Mouse (Mus musculus): ENCODE measurements around the gene Agfg1. TPM values are rescaled to one million over a fixed set of nuclear protein-coding genes. Genes with fewer than 3 reads are reported as not detected.

The Agfg1 gene
- total RNA-seq (2012; rRNA removed), result 46.1 and 66.6 TPM in 2 replicates

GRCm38 (mm10) chr1:82839296-82839613 lies at the start of gene Agfg1:
Gene Agfg1 (plus strand): TSS chr1:82839483.
- H3K4me1 ChIP-seq (ENCODE audit: control insufficient read depth in 2 of 2, insufficient read depth in 2 of 2, low read length in 2 of 2, poor library complexity in 1 of 2), result peaks cover 2 to 6% of the 10 kb centered on the region in 2 experiments; a peak in 2 of 4 replicates
- in situ Hi-C loops (cut with MboI; ENCODE audit: low sequenced_read_pairs in 2 of 2, unreplicated experiment in 2 of 2), result no loop called here
- H3K27ac ChIP-seq (ENCODE audit: insufficient read depth, low read depth, low read length, poor library complexity, severe bottlenecking), result peak within 1 kb of the TSS; percentile 83
- TF ChIP-seq ZNF384 (IDR thresholded peaks at IDR 0.05; ENCODE audit: low read depth, low read length), result no peak
- TF ChIP-seq HCFC1 (IDR thresholded peaks at IDR 0.05; ENCODE audit: borderline replicate concordance, insufficient read depth, low read length), result peak; percentile 63; the same call in 1 of the 2 replicates
- H3K9ac ChIP-seq (ENCODE audit: insufficient read depth, low read depth, low read length, poor library complexity, severe bottlenecking), result peak within 1 kb of the TSS; percentile 96
- H3K4me3 ChIP-seq (ENCODE audit: insufficient read depth in 1 of 2, low read depth in 1 of 2, low read length in 2 of 2, poor library complexity in 1 of 2, severe bottlenecking in 1 of 2), result peak within 1 kb of the TSS; percentile 96 to 97
- H3K9me3 ChIP-seq (ENCODE audit: control insufficient read depth, insufficient read depth, low read depth, low read length), result no peaks in the 10 kb centered on the region
- peaks cover 8% of the 10 kb centered on the region; the same call in 1 of the 2 replicates for H3K36me3 ChIP-seq (ENCODE audit: control insufficient read depth, insufficient read depth, low read length, poor library complexity, severe bottlenecking)
- peak; percentile 85 for DNase-seq (ENCODE audit: low read depth, low spot score)

GRCm38 (mm10) chr1:82791105-82791504 lies 48.2 kb upstream of the Agfg1 start:
- no peak overlapping the region; the same call in 1 of the 2 replicates for H3K27ac ChIP-seq (ENCODE audit: insufficient read depth, low read depth, low read length, poor library complexity, severe bottlenecking)
- H3K4me1 ChIP-seq (ENCODE audit: control insufficient read depth in 2 of 2, insufficient read depth in 2 of 2, low read length in 2 of 2, poor library complexity in 1 of 2), result no peaks in the 10 kb centered on the region
- H3K9ac ChIP-seq (ENCODE audit: insufficient read depth, low read depth, low read length, poor library complexity, severe bottlenecking), result no peak overlapping the region
- no peak overlapping the region for H3K4me3 ChIP-seq (ENCODE audit: insufficient read depth in 1 of 2, low read depth in 1 of 2, low read length in 2 of 2, poor library complexity in 1 of 2, severe bottlenecking in 1 of 2)
- TF ChIP-seq HCFC1 (IDR thresholded peaks at IDR 0.05; ENCODE audit: borderline replicate concordance, insufficient read depth, low read length), result no peak
- TF ChIP-seq ZC3H11A (IDR thresholded peaks at IDR 0.05; ENCODE audit: borderline replicate concordance, low read depth, low read length), result no peak
- TF ChIP-seq CHD2 (IDR thresholded peaks at IDR 0.05; ENCODE audit: low read depth, low read length), result no peak
- TF ChIP-seq ZNF384 (IDR thresholded peaks at IDR 0.05; ENCODE audit: low read depth, low read length), result no peak
- TF ChIP-seq MAFK (IDR thresholded peaks at IDR 0.05; ENCODE audit: insufficient read depth, low read depth, low read length), result no peak
- DNase-seq (ENCODE audit: low read depth, low spot score), result no peak
- no peaks in the 10 kb centered on the region for H3K9me3 ChIP-seq (ENCODE audit: control insufficient read depth, insufficient read depth, low read depth, low read length)
- H3K36me3 ChIP-seq (ENCODE audit: control insufficient read depth, insufficient read depth, low read length, poor library complexity, severe bottlenecking), result no peaks in the 10 kb centered on the region
- in situ Hi-C loops (cut with MboI; ENCODE audit: low sequenced_read_pairs in 2 of 2, unreplicated experiment in 2 of 2), result no loop called here

- no peak overlapping the region for H3K27ac ChIP-seq (ENCODE audit: insufficient read depth, low read depth, low read length, poor library complexity, severe bottlenecking)
- H3K9ac ChIP-seq (ENCODE audit: insufficient read depth, low read depth, low read length, poor library complexity, severe bottlenecking), result no peak overlapping the region
- H3K9me3 ChIP-seq (ENCODE audit: control insufficient read depth, insufficient read depth, low read depth, low read length), result no peaks in the 10 kb centered on the region
- H3K36me3 ChIP-seq (ENCODE audit: control insufficient read depth, insufficient read depth, low read length, poor library complexity, severe bottlenecking), result no peaks in the 10 kb centered on the region
- DNase-seq (ENCODE audit: low read depth, low spot score), result no peak
- H3K4me1 ChIP-seq (ENCODE audit: control insufficient read depth in 2 of 2, insufficient read depth in 2 of 2, low read length in 2 of 2, poor library complexity in 1 of 2), result no peaks in the 10 kb centered on the region
- in situ Hi-C loops (cut with MboI; ENCODE audit: low sequenced_read_pairs in 2 of 2, unreplicated experiment in 2 of 2), result no loop called here
- no peak for TF ChIP-seq ZC3H11A (IDR thresholded peaks at IDR 0.05; ENCODE audit: borderline replicate concordance, low read depth, low read length)
- TF ChIP-seq MAFK (IDR thresholded peaks at IDR 0.05; ENCODE audit: insufficient read depth, low read depth, low read length), result peak; percentile 55; the same call in 1 of the 2 replicates
- no peak overlapping the region for H3K4me3 ChIP-seq (ENCODE audit: insufficient read depth in 1 of 2, low read depth in 1 of 2, low read length in 2 of 2, poor library complexity in 1 of 2, severe bottlenecking in 1 of 2)
These were observed 47.0 kb upstream of the Agfg1 start for GRCm38 (mm10) chr1:82792238-82792637.

- no peak overlapping the region for H3K4me3 ChIP-seq (ENCODE audit: insufficient read depth in 1 of 2, low read depth in 1 of 2, low read length in 2 of 2, poor library complexity in 1 of 2, severe bottlenecking in 1 of 2)
- H3K9ac ChIP-seq (ENCODE audit: insufficient read depth, low read depth, low read length, poor library complexity, severe bottlenecking), result no peak overlapping the region
- H3K4me1 ChIP-seq (ENCODE audit: control insufficient read depth in 2 of 2, insufficient read depth in 2 of 2, low read length in 2 of 2, poor library complexity in 1 of 2), result no peaks in the 10 kb centered on the region
- TF ChIP-seq MAFK (IDR thresholded peaks at IDR 0.05; ENCODE audit: insufficient read depth, low read depth, low read length) (no peak), ZC3H11A (IDR thresholded peaks at IDR 0.05; ENCODE audit: borderline replicate concordance, low read depth, low read length) (no peak)
- H3K36me3 ChIP-seq (ENCODE audit: control insufficient read depth, insufficient read depth, low read length, poor library complexity, severe bottlenecking), result no peaks in the 10 kb centered on the region
- no peaks in the 10 kb centered on the region for H3K9me3 ChIP-seq (ENCODE audit: control insufficient read depth, insufficient read depth, low read depth, low read length)
- in situ Hi-C loops (cut with MboI; ENCODE audit: low sequenced_read_pairs in 2 of 2, unreplicated experiment in 2 of 2), result no loop called here
- no peak overlapping the region for H3K27ac ChIP-seq (ENCODE audit: insufficient read depth, low read depth, low read length, poor library complexity, severe bottlenecking)
- no peak for DNase-seq (ENCODE audit: low read depth, low spot score)
These were observed 46.2 kb upstream of the Agfg1 start for GRCm38 (mm10) chr1:82793110-82793509.

DNA sequence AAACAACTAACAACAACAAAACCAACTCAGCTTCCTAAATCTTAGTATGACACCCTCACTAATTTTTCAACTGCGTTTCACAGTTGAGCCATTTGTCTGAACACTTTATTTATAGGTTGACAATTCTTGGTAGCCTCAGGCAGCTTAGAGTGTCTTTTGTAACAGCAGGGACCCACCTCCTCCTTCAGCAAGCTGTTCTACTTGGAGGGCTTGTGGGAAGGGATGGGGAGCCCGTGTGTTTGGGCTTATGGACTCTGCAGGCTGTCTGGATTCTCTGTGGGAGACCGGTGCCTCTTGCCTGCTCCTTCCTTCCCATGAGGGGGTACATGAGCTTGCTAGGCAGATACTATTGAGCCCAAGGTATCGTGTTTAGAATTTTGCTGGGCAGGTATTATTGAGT lies 45.3 kb upstream of the Agfg1 start:
- no peaks in the 10 kb centered on the region for H3K36me3 ChIP-seq (ENCODE audit: control insufficient read depth, insufficient read depth, low read length, poor library complexity, severe bottlenecking)
- no peak overlapping the region for H3K27ac ChIP-seq (ENCODE audit: insufficient read depth, low read depth, low read length, poor library complexity, severe bottlenecking)
- H3K4me3 ChIP-seq (ENCODE audit: insufficient read depth in 1 of 2, low read depth in 1 of 2, low read length in 2 of 2, poor library complexity in 1 of 2, severe bottlenecking in 1 of 2), result no peak overlapping the region
- H3K9me3 ChIP-seq (ENCODE audit: control insufficient read depth, insufficient read depth, low read depth, low read length), result no peaks in the 10 kb centered on the region
- no peak for TF ChIP-seq ZNF384 (IDR thresholded peaks at IDR 0.05; ENCODE audit: low read depth, low read length)
- no peak for TF ChIP-seq MAFK (IDR thresholded peaks at IDR 0.05; ENCODE audit: insufficient read depth, low read depth, low read length)
- no peak for TF ChIP-seq ZC3H11A (IDR thresholded peaks at IDR 0.05; ENCODE audit: borderline replicate concordance, low read depth, low read length)
- TF ChIP-seq HCFC1 (IDR thresholded peaks at IDR 0.05; ENCODE audit: borderline replicate concordance, insufficient read depth, low read length), result no peak
- no peak for TF ChIP-seq CHD2 (IDR thresholded peaks at IDR 0.05; ENCODE audit: low read depth, low read length)
- DNase-seq (ENCODE audit: low read depth, low spot score), result no peak
- no peaks in the 10 kb centered on the region for H3K4me1 ChIP-seq (ENCODE audit: control insufficient read depth in 2 of 2, insufficient read depth in 2 of 2, low read length in 2 of 2, poor library complexity in 1 of 2)
- in situ Hi-C loops (cut with MboI; ENCODE audit: low sequenced_read_pairs in 2 of 2, unreplicated experiment in 2 of 2), result no loop called here
- no peak overlapping the region for H3K9ac ChIP-seq (ENCODE audit: insufficient read depth, low read depth, low read length, poor library complexity, severe bottlenecking)

Data from ES-E14 (cell line).